Mouse (Mus musculus) lung, embryonic 15.5 days (tissue): ENCODE results near the gene Mrpl53. TPM values are rescaled to one million over a fixed set of nuclear protein-coding genes. Genes with fewer than 3 reads are reported as not detected.

Source experiments
- ATAC-seq: fragments of 200-750 bp; cut with Nextera tagmentation; 2 replicates; pipeline ENCODE4 v1.8.0; 2017; ENCODE audit warnings: moderate number of reproducible peaks, borderline replicate concordance; ENCODE audit not compliant: low FRiP score, low TSS enrichment; ENCODE audit errors: extremely low read depth
- H3K27ac ChIP-seq: fragments of 300-500 bp; sonication (generic); 2 replicates; pipeline ENCODE4 v1.5.1; 2015; ENCODE audit warnings: moderate library complexity, mild to moderate bottlenecking, inconsistent platforms
- H3K27me3 ChIP-seq: fragments of 300-500 bp; sonication (generic); 2 replicates; pipeline ENCODE4 v1.6.1; 2015; ENCODE audit warnings: inconsistent platforms
- H3K36me3 ChIP-seq: fragments of 300-500 bp; sonication (generic); 2 replicates; pipeline ENCODE4 v1.6.1; 2015; ENCODE audit warnings: inconsistent platforms
- H3K4me1 ChIP-seq: fragments of 300-500 bp; sonication (generic); 2 replicates; pipeline ENCODE4 v1.6.1; 2015; ENCODE audit warnings: inconsistent platforms
- H3K4me2 ChIP-seq: fragments of 300-500 bp; sonication (generic); 2 replicates; pipeline ENCODE4 v1.6.1; 2015; ENCODE audit warnings: inconsistent platforms, mild to moderate bottlenecking, moderate library complexity
- H3K4me3 ChIP-seq: fragments of 300-500 bp; sonication (generic); 2 replicates; pipeline ENCODE4 v1.5.1; 2015; ENCODE audit warnings: mild to moderate bottlenecking, inconsistent platforms
- H3K9ac ChIP-seq: fragments of 300-500 bp; sonication (generic); 2 replicates; pipeline ENCODE4 v1.6.1; 2015; ENCODE audit warnings: inconsistent platforms
- H3K9me3 ChIP-seq: fragments of 300-500 bp; sonication (generic); 2 replicates; pipeline ENCODE4 v1.6.1; 2016; ENCODE audit warnings: inconsistent platforms
- WGBS: fragments of 180-500 bp; shearing (Covaris S2); methylation state at CpG from one replicate; pipeline ENCODE4 v1.1.7; 2015; 5-methylcytosine and 5-hydroxymethylcytosine counted together
- polyA plus RNA-seq: library from polyadenylated mRNA; unstranded; fragments of >200 nt; fragmentation: Nextera tagmentation; extraction: Ambion mirVana; gene quantifications from 2 replicates; pipeline ENCODE4 v1.2.1, GENCODE M21; 2015

Gene Mrpl53
- polyA plus RNA-seq, 1 experiment from 2014 or later: 128 TPM

- no peak for ATAC-seq
- H3K4me3 ChIP-seq: peak overlapping the region; percentile 94
- H3K4me1 ChIP-seq: peaks cover 37% of the 10 kb centered on the region
- H3K36me3 ChIP-seq: peaks cover 26% of the 10 kb centered on the region
- peak overlapping the region; percentile 96 for H3K4me2 ChIP-seq
- H3K9me3 ChIP-seq: no peaks in the 10 kb centered on the region
- 63% methylated on average over 11 of the region's 11 CpGs for WGBS
- no peaks in the 10 kb centered on the region for H3K27me3 ChIP-seq
- H3K9ac ChIP-seq: peak overlapping the region; percentile 96
- peak overlapping the region; percentile 84; the same call in 1 of the 2 replicates for H3K27ac ChIP-seq
Measured at GRCm38 (mm10) chr6:83116373-83117164, 7.7 kb downstream of the Mrpl53 start.

DNA sequence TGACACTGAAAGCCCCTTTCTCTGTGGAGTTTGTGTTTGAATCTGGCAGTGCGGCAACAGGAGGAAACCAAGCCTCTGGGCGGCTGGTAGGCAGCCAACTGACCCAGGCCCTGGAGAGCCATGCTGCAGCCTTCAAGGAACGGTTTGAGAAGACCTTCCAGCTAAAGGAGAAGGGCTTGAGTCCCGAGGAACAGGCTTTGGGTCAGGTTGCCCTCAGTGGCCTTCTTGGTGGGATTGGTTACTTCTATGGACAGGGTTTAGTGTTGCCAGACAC is 8.3 kb downstream of the Mrpl53 start:
- Histone ChIP-seq H3K4me1 (peaks cover 39% of the 10 kb centered on the region), H3K9me3 (no peaks in the 10 kb centered on the region), H3K4me3 (no peak overlapping the region), H3K36me3 (peaks cover 26% of the 10 kb centered on the region), H3K4me2 (no peak overlapping the region), H3K27me3 (no peaks in the 10 kb centered on the region), H3K9ac (no peak overlapping the region), H3K27ac (peak overlapping the region; percentile 0; the same call in 1 of the 2 replicates)
- no peak for ATAC-seq
- WGBS: 76% methylated on average over 4 of the region's 4 CpGs

DNA sequence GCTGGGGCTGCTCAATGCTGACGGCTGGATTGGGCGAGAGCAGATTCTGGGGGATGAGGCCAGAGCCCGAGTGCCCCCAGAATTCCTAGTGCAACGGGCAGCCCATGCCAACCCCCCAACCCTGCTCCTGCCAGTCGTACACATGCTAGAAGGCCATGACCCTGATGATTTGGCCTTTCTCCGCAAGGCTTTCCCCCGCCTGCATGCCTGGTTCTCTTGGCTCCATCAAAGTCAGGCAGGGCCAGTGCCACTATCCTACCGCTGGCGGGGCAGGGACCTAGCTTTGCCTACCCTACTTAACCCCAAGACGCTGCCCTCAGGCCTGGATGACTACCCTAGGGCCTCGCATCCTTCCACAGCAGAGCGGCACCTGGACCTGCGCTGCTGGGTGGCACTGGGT is 8.8 kb downstream of the Mrpl53 start:
- H3K36me3 ChIP-seq: peaks cover 26% of the 10 kb centered on the region
- WGBS: 88% methylated on average over 13 of the region's 13 CpGs

DNA sequence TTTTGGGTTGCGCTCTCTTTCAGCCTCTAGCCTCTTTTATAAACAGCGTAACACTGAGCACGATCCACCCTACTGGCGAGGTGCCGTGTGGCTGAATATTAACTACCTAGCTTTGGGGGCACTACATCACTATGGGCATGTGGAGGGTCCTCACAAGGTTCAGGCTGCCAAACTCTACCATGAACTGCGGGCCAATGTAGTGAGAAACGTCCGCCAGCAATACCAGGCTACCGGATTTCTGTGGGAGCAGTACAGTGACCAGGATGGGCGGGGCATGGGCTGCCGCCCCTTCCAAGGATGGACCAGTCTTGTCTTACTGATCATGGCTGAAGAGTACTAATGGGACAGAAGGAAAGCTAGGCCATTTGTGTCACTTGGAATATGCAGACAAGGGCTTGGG is 9.5 kb downstream of the Mrpl53 start:
- Histone ChIP-seq H3K4me3 (no peak overlapping the region), H3K27me3 (no peaks in the 10 kb centered on the region), H3K4me1 (peaks cover 51% of the 10 kb centered on the region), H3K36me3 (peaks cover 26% of the 10 kb centered on the region), H3K4me2 (no peak overlapping the region), H3K27ac (no peak overlapping the region), H3K9me3 (no peaks in the 10 kb centered on the region), H3K9ac (no peak overlapping the region)
- 71% methylated on average over 11 of the region's 11 CpGs for WGBS
- no peak for ATAC-seq

More for the DNA sequence above, 8.8 kb downstream of the Mrpl53 start:
- Histone ChIP-seq H3K4me1 (peaks cover 44% of the 10 kb centered on the region), H3K4me3 (no peak overlapping the region), H3K4me2 (no peak overlapping the region), H3K27me3 (no peaks in the 10 kb centered on the region), H3K9me3 (no peaks in the 10 kb centered on the region), H3K27ac (no peak overlapping the region), H3K9ac (no peak overlapping the region)
- no peak for ATAC-seq

- Histone ChIP-seq H3K36me3 (peaks cover 26% of the 10 kb centered on the region), H3K27me3 (no peaks in the 10 kb centered on the region), H3K27ac (no peak overlapping the region), H3K4me3 (no peak overlapping the region), H3K9ac (no peak overlapping the region), H3K4me2 (peak overlapping the region; percentile 97), H3K9me3 (no peaks in the 10 kb centered on the region), H3K4me1 (peaks cover 55% of the 10 kb centered on the region)
- 69% methylated on average over 14 of the region's 14 CpGs for whole genome bisulfite sequencing
- ATAC-seq: no peak
Measured at GRCm38 (mm10) chr6:83118825-83119733, 10.2 kb downstream of the Mrpl53 start.

GRCm38 (mm10) chr6:83119734-83120051 is 10.9 kb downstream of the Mrpl53 start:
- no peak for ATAC-seq
- 60% methylated on average over 7 of the region's 7 CpGs for WGBS
- H3K4me3 ChIP-seq: peak overlapping the region; percentile 73
- H3K4me1 ChIP-seq: peaks cover 56% of the 10 kb centered on the region
- H3K27ac ChIP-seq: no peak overlapping the region
- H3K36me3 ChIP-seq: peaks cover 26% of the 10 kb centered on the region
- H3K4me2 ChIP-seq: peak overlapping the region; percentile 97
- no peaks in the 10 kb centered on the region for H3K9me3 ChIP-seq
- H3K27me3 ChIP-seq: no peaks in the 10 kb centered on the region
- H3K9ac ChIP-seq: peak overlapping the region; percentile 85

DNA sequence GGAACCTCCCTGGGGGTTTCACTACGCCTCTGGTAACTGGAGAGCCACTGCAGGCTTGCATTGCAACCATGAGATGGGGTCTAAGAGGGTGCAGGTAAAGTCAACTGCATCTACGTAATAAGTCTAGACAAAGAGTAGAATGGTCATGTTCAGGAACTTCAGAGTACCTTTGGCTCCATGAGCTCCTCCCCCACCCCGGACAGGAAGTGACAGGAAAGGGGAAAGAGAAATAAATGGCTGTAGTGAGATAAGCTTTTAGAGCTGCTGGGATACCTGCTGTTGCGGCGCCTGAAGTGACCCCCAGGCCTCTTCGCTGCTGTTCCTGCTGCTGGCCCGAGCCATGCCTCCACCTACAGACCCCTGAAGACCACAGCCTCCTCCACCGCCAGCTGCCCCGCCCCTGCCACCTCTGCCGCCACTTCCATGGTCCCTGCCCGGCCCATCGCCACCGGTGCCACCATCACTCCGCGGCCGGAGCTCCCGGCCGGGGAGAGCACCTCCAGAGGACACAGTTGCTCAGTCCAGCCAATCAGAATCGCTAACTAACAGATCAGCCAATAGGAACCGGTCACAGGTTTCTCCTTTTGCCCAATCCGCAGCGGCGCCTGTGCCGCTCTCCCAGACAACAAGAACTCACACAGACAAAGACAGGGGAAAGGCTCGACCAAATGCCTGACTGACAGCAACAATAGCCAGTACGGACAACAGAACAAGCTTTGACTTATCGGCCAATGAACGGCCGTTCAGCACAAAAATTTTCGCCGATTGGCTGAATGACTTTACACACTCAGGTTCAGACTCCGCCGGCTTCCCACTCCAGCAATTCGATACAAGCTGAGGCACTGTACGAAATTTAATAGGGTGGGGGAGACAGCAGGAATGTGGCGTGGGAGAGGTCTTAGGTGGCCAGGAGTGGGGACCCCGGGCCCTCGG is 12.4 kb downstream of the Mrpl53 start, which contains the start of gene Wbp1:
Gene Wbp1, minus strand, starts transcription at position 630 of the 933 bp plus-strand sequence.
- H3K36me3 ChIP-seq: peaks cover 26% of the 10 kb centered on the region
- H3K4me2 ChIP-seq: peak within 1 kb of the TSS; percentile 97
- H3K9ac ChIP-seq: peak within 1 kb of the TSS; percentile 85
- no peaks in the 10 kb centered on the region for H3K27me3 ChIP-seq
- H3K4me1 ChIP-seq: peaks cover 52% of the 10 kb centered on the region
- H3K9me3 ChIP-seq: no peaks in the 10 kb centered on the region
- under 1% methylated on average over 38 of the region's 38 CpGs for WGBS
- H3K4me3 ChIP-seq: peak within 1 kb of the TSS; percentile 73
- peak; percentile 95 for ATAC-seq
- peak within 1 kb of the TSS; percentile 98 for H3K27ac ChIP-seq

DNA sequence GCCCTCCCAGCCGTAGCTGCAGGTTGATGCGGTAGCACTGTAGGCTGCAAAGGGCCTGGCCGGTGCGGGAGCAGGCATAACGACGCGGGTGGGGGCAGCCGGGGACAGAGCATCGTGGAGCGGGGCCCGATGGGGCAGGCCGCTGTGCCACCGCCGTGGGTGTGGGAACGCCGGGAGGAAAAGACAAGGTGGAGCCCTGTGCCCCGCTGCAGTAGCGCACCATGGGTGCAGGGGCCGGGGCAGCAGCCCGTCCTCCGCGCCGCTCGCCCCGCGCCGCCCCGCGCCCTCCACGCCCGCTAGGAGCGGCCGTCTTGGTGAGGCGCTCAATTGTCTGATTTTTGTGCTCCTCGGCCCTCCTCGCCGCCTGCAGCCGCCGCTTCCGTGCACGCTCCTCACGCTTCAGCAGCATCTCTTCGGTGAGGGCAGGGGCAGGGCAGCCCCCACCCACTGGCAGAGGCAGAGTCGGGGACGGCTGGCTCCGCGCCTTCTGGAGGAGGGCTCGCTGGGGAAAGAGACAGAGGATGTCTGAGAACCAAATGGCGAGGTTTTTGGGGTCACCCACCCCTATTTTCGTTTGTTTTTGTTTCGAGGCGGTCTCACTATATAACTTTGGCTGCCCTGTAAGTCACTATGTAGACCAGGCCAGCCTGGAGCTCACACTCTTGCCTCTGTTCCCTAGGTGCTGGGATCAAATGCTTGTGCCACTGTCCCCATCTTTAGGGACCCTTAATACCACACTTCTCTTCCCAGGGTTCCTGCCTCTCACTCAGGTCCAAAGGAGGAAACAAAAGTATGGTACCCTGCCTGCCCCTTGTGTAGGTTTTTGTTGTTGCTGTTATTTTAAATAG is 13.2 kb downstream of the Mrpl53 start:
- Histone ChIP-seq H3K4me1 (peaks cover 44% of the 10 kb centered on the region), H3K9ac (peak overlapping the region; percentile 85), H3K4me2 (peak overlapping the region; percentile 97), H3K4me3 (peak overlapping the region; percentile 73), H3K27me3 (no peaks in the 10 kb centered on the region), H3K27ac (peak overlapping the region; percentile 98), H3K9me3 (no peaks in the 10 kb centered on the region), H3K36me3 (peaks cover 26% of the 10 kb centered on the region)
- peak; percentile 1; the same call in 1 of the 2 replicates for ATAC-seq
- under 1% methylated on average over 47 of the region's 52 CpGs for WGBS

DNA sequence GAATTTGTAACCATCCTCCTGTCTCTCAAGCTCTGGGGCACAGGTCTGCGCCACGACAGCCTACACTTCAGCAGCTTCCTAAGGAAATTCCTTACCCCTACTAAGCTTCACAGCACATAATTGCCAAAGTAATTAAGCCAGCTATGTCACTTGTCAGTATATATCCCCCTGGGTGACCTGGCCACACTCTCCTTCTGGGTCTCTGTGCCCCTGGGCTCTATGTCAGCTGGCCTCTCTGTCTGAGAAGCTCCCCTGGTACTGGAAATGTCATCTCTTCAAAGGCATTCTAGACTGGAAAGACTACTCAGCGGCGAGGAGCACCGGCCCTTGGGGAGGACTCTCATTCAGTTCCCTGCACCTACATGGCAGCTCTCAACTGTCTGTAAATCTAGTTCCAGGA is 14.1 kb downstream of the Mrpl53 start:
- H3K4me1 ChIP-seq: peaks cover 44% of the 10 kb centered on the region
- peak overlapping the region; percentile 97 for H3K4me2 ChIP-seq
- 0 out of 2 replicates have a peak overlapping the region, but pooled peaks have one; percentile 8 for H3K9ac ChIP-seq
- H3K27me3 ChIP-seq: no peaks in the 10 kb centered on the region
- WGBS: 79% methylated on average over 5 of the region's 5 CpGs
- H3K36me3 ChIP-seq: peaks cover 18% of the 10 kb centered on the region
- H3K9me3 ChIP-seq: no peaks in the 10 kb centered on the region
- H3K27ac ChIP-seq: no peak overlapping the region
- H3K4me3 ChIP-seq: peak overlapping the region; percentile 73
- no peak for ATAC-seq

DNA sequence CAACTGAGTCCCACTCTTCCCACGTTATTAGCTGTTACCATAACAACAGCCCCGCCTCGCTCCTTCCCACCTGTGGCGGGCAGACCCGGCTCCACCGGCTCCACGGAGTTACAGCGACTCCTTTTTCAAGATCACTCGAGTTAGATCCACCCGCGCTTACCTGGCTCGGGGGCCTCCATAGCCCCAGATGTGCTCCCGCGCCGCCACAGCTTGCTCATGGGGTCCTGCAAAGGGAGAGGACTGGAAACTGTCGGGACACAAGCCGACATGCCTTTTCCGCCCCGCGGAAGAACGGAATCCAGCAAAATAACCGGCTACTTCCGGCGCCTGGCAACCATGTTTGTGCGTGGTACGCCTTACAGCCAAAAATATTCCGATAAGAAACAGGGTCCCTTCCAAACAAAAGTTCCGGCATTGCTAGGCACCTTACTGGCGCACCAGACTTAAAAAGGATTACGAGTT is 16.0 kb downstream of the Mrpl53 start:
- under 1% methylated on average over 30 of the region's 30 CpGs for WGBS
- peak overlapping the region; percentile 68 for H3K4me3 ChIP-seq
- ATAC-seq: no peak; the same call in 1 of the 2 replicates
- H3K27me3 ChIP-seq: no peaks in the 10 kb centered on the region
- peak overlapping the region; percentile 94 for H3K4me2 ChIP-seq
- peak overlapping the region; percentile 65 for H3K9ac ChIP-seq
- H3K36me3 ChIP-seq: no peaks in the 10 kb centered on the region
- H3K4me1 ChIP-seq: peaks cover 37% of the 10 kb centered on the region
- H3K9me3 ChIP-seq: no peaks in the 10 kb centered on the region
- H3K27ac ChIP-seq: peak overlapping the region; percentile 60
